Mouse (Mus musculus): ENCODE data around the gene Ttc4.

Gene Ttc4

DNA sequence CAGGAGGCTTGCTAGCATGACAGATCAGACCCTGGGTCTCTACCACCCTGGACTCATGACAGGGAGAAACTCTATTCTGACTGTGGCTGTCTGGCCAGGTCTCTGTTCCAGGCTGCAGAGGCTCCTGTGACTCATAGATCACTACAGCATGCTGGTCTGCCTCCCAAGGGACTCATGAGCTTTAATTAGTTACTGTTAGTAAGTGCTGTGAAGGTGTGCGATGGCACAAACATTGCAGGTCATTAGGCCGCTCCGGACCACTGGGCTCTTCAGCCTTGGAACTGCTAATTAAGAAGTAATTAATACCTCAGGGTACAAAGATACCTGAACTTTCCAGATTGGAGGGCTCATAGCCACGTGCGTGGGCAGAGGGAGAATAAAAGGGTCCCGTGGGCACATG lies 31.6 kb downstream of the Ttc4 start:
- no peak for DNase-seq

DNA sequence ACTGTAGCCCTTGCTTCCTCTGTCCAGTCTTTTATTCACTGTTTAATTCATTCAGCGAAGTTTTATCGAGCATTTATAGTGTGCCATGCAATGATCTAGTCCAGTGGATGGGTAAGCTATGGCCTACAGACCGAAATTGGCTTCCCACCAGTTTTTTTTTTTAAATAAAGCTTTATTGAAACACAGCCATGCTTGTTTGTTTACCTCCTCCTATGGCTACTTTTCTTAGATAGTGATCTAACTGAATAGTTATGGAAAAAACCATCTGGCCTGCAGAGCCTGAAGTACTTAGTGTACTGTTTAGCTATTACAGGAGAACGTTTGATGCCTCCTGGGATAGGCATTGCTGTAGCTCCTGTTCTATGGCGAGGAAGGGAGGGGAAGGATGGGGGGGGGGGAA lies 32.9 kb downstream of the Ttc4 start:
- no peak for DNase-seq

DNA sequence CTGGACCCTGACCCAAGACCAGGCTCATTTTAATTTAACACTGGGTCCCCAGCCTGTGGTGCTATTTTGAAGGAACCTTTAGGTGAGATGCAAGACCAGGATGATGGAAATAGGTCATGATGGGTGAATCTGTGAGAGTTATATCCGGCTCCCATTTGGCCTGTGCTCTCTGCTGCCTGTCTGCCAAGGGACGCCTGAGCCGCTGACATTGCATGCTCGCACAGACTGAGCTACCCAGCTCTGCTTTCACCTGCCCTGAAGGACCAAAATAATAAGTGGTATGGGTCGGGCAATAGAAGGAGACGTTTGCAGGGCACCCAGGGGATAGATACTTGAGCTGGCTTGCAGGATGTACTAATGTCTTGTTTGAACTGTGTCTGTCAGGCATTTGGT lies 34.5 kb downstream of the Ttc4 start:
- DNase-seq, result no peak

DNA sequence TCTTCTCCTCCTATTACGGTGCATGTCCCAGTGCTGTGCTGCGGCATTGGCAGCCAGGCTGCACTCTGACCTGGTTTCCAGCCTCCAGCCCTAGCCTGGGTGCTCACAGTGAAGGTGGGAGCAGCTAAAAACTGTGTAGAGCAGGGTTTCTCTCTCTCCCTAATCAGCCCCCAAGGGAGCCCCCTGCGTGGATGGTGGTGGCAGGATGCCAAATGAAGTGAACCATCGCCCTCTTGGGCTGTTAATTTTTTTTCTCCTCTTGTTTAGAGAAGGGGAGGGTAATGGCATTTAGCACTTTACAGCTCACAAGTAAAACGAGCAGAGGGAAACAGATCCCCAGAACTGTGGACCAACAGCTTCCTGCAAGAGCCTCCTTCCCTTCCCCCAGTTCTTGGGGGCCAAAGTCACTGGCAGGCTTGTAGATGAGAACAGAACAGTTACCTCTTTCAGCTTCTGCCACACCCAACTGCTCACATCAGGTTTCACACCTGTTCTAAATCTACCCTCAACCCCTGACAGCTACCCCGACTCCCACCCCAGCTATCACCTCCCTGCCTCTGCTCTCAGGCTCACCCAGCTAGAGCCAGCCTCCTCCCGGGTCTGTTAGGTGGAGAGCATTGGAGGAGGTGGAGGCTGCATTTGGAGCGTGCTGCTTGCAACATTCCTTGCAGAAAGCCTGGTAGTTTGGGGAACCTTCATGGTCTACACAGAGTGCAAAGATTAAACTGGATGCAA lies 35.1 kb downstream of the Ttc4 start:
- no peak for DNase-seq

DNA sequence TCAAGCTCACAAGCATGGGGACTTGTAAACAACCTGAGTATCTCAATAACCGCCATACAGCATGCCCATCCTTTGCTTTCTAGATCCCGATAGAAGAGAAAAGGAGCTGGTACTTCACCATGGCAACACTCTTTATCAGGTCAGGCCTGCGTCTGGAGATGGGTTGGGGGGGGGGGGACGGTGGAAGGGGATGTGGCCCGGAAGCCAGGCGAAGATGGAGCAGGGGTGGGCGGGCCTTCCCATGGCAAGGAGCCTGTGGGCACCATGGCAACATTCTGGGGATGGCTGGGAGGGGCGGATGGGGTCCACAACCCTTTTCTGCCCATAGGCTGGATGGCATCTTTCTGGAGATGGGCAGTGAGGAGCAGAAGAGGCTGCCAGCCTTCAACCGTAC lies 44.7 kb downstream of the Ttc4 start:
- DNase-seq, result peak; percentile 48

DNA sequence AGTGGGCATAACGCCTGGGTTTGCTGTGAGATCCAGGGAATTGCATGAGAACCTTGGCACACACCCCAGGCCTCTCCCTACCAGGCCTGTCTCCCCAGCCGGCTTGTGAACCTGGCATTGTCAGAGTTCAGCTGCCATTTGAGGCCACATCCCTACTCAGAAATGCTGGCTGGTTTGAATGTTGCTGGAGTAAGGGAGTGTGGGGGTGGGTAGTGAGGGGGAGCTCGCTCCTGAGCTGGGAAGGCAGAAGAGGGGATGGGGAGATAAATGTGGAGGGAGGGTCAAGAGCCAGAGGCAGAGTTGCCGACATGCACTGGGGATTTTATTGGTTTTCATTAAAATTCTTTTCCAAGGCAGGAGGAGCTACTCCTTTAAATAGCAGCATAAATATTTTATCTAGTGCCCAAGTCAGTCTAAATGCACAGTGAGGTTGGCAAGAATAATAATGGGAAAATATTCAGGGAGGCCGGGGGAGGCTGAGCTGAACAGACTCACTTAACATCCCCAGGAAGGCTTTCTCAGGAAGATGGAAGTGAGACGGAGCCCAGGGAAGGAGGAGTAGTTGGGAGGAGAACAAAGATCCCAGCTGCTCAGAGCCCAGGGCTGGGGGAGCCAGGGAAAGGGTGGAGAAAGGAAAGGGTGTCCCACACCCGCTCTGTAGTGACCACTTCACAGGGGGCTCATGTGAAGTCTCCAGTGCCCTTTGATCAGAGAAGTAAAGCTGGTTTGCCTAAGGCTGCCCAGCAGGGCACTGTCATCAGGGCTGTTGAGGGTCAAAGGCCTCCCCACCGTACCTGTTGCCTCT lies 45.3 kb downstream of the Ttc4 start:
- DNase-seq, result no peak

DNA sequence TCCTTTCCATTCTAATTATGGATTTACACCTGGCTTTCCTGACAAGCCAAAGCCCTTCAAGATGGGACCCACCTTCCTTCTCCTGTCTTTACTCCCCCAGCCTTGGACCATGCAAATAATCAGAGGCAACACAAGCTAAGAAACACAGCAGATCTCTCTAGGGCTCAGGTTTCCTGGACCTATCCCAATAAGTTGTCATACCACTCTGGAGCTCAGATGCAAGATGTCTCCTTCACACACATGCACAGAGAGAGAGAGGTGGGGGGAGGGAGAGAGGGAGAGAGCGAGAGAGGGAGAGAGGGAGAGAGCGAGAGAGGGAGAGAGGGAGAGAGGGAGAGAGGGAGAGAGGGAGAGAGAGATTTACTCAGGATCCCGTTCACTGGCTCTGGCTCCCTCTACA lies 46.4 kb downstream of the Ttc4 start:
- no peak for DNase-seq

DNA sequence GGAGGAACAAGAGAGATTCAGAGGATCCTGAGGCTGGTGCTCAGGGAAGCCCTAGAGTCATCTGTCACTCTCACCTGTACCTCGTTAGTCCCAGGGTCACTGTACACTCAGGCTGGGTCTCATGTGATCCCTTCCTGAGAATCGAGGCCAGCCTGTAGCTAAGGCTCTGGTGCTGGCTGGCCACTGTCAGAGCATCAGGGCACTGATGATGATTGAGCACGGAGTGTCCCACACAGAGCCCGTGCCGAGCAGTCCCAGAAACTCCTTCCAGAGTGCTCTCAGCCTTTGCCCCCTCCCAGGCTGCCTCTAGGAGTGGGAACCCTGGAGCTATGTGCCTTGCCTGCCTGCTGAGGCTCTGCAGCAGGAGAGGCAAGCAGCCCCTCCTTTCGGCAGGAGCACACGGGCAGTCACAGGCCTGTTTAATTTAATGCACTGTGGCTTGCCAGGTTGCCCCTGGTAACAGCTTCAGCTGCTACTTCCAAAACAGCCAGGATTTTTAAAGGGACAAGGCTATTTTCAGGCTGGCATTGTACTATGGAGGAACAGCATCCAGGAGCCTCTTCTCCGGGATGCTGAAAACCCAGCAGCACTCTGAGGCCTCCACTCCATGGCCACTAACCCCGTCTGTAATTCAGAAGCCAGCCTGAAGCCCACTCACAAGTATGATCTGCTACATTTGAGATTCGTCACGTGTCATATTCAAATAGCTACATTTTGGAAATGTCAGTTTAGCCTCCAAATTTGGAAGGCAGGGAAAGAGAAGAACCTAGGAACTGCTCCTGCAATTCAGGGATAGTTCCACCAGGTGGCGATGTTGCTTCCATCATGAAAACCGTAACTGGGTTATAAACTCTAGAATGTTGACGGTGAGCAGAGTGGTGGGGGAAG lies 48.2 kb downstream of the Ttc4 start:
- DNase-seq, result peak; percentile 85

DNA sequence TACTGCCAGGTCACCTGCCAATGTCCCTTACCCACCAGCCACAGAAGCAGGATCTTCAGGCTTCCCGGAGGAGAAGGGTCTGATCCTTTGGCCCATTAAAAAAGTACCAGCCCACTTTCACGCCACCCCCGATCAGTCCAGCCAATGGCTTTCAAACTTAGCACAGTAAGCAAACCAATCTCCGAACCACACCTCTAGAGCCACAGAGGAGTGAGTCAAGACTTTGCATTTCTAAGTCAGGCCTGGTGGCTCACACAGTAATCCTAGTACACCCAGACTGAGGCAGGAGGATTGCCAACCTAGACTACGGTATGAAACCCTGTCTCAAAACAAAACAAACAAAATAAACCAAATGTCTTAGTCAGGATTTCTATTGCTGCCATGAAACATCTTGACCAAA lies 49.4 kb downstream of the Ttc4 start:
- DNase-seq, result no peak

DNA sequence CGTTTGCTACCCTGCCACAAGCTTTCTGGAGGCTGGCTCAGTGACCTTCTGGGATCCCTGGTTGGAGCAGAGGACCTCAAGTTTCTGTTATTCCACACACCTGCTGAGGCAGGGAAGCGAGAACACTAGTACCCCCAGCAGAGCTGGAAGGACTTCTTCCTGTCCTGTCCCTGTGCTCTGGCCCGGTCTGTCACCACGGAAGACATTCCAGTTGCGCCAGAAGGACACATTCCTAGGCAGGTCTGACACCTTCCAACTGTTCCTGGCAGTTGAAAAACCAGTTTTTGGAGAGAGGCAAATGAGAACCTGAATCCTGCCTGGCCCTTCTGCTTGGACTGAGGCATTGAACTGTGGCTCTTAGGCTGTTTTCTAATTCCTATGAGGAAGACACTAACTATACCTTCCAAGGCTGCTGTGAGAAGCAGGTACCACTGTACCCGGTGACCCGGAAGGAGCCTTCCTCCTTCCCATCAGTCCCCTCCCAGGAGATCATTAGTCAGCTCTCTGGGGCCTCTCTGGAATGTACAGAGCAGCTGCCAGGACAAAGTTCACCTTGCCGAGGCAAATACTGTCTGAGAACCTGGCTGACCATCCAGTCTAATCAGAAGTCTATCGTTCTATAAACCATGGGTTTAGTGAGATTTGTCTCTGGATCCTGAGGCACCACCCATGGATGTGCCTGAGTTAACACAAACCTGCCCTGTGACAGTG lies 49.9 kb downstream of the Ttc4 start:
- no peak for DNase-seq

DNA sequence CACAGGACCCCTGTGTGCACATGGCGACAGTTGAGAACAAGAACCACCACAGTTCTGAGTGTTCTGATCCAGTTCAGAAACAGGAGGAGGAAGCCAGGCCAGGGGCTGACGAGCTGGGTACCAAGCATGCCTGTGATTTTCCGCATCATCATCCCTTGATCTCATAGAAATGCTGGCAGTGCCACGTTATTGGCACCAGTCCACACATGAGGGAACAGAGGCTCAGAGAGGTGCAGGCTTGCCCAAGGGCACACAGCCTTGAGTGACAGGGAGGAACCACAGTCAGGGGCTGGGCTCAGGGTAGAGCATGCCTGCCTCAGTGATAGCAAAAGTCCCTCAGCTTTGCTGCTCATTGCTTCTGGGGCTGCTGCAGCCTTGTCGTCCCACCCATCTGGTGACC lies 50.9 kb downstream of the Ttc4 start:
- no peak for DNase-seq

DNA sequence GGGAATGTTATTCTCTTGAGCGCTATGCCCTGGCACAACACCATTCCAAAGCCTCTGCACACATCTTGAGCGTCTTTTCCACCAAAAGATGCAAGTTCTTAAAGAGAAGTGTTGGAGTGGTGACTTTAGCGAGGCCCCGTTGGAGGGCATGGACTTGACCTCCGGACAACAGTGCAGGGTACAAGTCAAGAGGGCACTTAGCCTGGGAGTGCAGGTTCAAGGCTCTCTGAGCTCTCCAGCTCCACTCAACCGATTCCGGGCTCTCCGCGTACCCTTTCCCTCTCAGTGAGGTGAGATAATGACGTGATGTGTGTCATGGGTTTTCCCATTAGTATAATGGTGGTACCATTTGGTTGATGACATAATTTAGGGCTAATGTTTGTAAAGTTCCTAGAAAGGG lies 54.5 kb downstream of the Ttc4 start:
- no peak for DNase-seq

DNA sequence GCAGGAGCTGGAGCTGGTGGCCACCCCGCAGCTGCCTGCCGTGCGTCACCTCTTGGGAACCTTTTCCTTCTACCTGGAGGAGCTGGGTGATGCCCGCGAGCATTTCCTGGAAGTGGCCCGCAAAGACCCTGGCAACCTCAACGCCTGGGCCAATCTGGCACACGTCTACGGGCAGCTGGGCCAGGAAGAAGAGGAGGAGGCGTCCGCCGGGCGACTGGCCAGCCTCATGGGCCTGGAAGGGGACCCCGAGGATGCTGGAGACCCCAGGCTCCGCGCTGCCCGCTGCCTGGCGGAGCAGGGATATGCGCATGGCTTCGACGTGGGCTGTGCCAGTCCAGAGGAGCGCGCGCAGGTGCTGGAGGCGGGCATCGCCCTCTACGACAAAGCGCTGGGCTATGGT lies 56.0 kb downstream of the Ttc4 start:
- no peak for DNase-seq

DNA sequence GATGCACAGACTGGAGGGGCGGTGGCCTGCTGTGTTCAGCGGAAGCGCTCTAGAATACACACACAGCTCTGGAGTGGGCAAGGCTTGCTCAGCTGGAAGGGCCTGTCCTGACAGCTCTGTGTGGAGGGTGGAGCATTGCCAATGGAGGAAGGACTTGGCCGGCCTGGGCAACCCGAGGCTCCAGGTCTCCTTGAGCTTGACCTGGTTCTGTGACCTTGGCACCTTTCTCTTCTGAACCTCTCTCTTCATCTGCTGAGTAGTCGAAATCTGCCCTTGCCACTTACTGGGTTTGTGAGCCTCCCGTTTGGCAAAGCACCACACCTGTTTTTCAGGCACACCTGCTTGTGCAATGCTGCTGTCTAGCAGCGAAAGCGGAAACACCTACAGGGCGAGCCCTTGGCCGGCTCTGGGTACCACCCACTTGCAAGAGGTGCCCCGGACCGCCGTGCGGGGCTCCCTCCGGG lies 56.7 kb downstream of the Ttc4 start, which contains the start of gene Ttc22:
Gene Ttc22, plus strand, starts transcription at position 403 of the 464 bp plus-strand sequence.
- DNase-seq, result no peak

DNA sequence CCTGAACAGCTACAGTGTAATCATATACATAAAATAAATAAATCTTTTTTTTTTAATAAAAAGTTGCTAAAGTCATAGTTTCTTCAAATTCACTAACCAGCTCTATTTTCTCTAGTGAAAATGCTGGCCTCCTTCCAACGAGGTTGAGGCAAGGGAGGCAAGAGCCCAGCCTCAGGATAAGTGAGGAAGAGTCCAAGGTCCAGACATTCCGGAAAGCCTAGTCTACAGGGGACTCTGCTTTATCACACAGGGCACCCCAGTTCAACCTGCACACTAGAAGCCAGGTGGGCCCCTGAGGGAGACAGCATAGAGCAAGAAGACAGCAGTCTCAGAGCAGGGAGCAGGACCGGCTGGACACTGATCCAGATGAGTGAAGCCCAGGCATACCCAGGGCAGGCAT lies 57.3 kb downstream of the Ttc4 start:
- no peak for DNase-seq

DNA sequence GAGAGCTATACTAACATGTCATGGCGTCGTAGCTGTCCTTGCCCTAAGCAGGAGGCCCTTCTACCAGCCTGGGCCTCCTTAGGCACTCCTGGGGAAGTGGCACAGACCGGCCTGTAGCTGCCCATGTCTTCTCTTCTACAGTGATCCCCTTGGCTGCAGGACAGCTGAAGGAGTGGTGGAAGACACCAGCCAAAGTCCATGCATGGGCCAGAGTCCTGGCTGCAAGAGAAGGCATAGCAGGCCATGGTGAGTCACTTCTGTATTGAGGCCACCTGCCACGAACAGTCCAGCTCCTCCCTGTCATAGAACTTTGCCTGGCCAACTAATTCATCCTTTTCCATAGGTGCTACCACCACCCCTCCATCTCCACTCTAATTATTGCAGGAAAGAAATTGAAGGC lies 59.8 kb downstream of the Ttc4 start:
- DNase-seq, result no peak

DNA sequence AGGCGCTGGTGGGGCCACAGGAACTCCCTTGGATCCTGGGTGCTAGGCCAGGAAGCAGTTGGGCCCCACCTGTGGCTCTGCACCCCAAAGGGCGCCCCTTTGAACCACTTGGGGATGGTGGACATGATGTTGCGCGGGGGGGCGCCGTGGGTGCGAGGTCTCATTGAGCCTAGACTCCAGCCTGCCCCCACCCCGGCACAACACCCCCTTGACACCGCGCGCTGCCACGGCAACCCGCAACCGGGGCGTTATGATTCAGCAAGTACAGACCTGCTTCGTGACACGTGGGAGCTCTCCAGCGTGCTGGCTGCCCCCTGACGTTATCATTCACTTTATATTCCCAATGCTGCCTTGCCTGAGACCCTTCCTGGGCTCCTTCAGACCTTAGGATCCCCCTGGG lies 61.7 kb downstream of the Ttc4 start, which contains the start of gene Lexm:
Gene Lexm, minus strand, starts transcription at position 186 of the 400 bp plus-strand sequence.
- no peak for DNase-seq

DNA sequence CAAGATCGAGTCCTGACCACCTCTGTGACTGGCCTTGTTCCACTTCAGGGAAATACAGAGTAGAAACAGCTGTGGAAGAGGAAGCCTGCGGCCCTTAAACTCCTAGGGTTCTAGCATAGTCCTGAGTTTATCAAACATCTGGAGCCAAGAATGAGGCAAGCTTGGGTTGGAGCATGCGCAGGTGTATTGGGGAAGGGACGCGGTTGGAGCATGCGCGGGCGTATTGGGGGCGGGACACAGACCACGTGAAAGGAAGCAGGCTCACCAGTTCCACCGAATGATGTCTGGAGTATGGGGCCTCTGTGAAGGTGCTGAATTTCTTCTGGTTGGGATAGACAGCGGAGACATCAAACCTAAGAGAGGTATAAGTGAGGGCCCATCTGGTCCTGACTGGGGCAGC lies 63.1 kb downstream of the Ttc4 start:
- DNase-seq, result no peak

DNA sequence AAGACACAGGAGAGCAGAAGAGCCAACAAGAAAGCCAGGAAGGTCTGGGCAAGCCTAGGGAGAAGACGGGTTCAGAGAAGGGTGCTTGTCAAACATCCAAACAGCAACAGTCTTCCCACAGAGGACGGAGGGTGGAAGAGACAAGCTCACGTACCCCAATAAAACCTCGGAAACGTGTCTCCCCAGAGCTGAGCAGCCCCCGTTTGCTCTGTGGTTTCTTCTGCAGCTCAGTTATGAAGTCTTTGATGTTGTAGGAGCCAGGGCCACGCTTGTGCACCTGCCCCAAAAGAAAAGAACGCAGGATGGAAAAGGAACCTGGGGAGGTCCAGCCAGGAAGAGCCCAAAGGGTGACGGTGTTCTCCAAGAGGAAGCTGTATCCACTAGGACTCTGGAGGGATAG lies 63.9 kb downstream of the Ttc4 start:
- no peak for DNase-seq

DNA sequence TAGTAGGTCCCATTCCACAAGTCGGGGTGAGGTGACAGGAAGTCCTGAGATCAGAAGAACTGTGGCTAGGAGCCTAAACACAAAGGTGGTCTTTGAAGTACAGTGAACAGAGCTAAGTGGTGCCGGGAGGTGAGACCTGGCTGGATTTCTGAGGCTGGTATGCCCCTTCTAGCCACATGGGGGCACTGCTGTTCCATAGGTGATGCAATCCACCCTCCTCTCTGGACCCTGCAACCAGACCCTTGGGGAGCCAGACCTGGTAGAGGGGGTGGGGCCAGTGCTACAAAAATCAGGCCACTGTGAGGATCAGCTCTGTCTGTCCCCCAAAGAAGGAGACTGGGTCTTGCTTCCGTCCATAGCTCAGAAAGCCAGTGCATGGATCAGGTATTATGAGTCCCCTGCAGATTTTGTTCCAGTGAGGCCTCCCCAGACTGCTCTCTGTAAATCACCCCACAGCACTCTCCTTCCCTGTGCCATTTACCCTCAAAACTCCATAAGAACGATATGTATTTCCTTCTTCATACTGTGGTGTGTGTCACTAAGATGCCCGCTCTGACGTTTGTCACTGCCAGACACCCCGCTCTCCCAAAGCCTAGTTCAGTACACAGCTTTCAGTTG lies 64.5 kb downstream of the Ttc4 start:
- peak; percentile 76 for DNase-seq

DNA sequence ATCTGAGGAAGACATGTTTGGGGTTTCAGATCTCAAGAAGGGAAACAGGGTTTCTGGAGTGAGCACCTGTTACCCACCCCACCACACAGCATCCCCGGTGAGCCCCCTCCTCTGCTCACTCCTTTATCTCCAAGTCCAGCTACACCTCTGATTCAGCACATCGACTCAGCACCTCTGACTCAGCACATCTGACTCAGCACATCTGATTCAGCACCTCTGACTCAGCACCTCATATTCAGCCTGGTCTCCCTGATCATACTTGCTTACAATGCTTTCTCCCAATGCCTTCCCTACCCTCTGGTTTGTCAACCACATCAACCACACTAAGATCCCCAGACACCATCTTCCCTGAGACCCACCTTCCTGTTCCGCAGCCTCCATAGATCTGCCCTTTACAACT lies 65.2 kb downstream of the Ttc4 start:
- DNase-seq, result no peak

DNA sequence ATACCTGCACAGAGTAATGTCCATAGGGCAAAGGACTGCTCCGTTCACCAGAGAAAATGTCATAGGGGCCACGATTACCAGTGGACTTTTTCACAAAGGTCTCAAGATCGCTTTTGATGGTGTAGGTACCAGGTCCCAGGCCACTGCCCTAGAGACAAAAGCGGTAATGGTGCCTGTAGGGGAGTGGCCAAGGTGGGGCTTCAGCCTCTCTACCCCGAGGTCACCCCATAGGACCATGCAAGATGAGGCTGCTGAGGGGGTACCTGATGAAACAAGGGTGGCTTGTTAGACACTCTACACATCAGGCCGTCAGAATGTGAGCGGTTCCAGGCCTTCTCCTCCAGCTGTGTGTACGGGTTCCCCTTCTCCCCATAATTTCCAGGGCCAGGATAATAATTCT lies 65.6 kb downstream of the Ttc4 start:
- DNase-seq, result no peak

All from right cerebral cortex, postnatal 4 days (tissue).